Mouse (Mus musculus) kidney, embryonic 16.5 days (tissue): ENCODE results near the gene B4galt2. TPM values are rescaled to one million over a fixed set of nuclear protein-coding genes. Genes with fewer than 3 reads are reported as not detected.
A peak's percentile ranks its signal among the peaks of the same experiment; 100 is the strongest.

Source experiments
- ATAC-seq: fragments of 200-750 bp; cut with Nextera tagmentation; 2 replicates; pipeline ENCODE4 v1.8.0; 2017; ENCODE audit warnings: moderate TSS enrichment; ENCODE audit not compliant: low FRiP score, low TSS enrichment
- H3K27ac ChIP-seq: fragments of 300-500 bp; sonication (generic); 2 replicates; pipeline ENCODE4 v1.5.1; 2014; ENCODE audit warnings: low read length
- H3K27me3 ChIP-seq: fragments of 300-500 bp; sonication (generic); 2 replicates; pipeline ENCODE4 v1.6.1; 2014; ENCODE audit warnings: low read length, control low read depth, mixed read lengths; ENCODE audit not compliant: insufficient read depth
- H3K36me3 ChIP-seq: fragments of 300-500 bp; sonication (generic); 2 replicates; pipeline ENCODE4 v1.6.1; 2014; ENCODE audit warnings: low read length, control low read depth, mixed read lengths; ENCODE audit not compliant: insufficient read depth
- H3K4me1 ChIP-seq: fragments of 300-500 bp; sonication (generic); 2 replicates; pipeline ENCODE4 v1.6.1; 2014; ENCODE audit warnings: low read length, control low read depth, mixed read lengths; ENCODE audit not compliant: insufficient read depth
- H3K4me2 ChIP-seq: fragments of 300-500 bp; sonication (generic); replicated peaks from 2 replicates; pipeline ENCODE4 v1.6.1; 2014; ENCODE audit warnings: low read depth, low read length
- H3K4me3 ChIP-seq: fragments of 300-500 bp; sonication (generic); 2 replicates; pipeline ENCODE4 v1.5.1; 2014; ENCODE audit warnings: mild to moderate bottlenecking, low read length
- H3K9ac ChIP-seq: fragments of 300-500 bp; sonication (generic); replicated peaks from 2 replicates; pipeline ENCODE4 v1.6.1; 2014; ENCODE audit warnings: low read length
- H3K9me3 ChIP-seq: fragments of 300-500 bp; sonication (generic); 2 replicates; pipeline ENCODE4 v1.6.1; 2016; ENCODE audit warnings: low read length, control low read depth
- WGBS: fragments of 180-500 bp; shearing (Covaris S2); extraction: QIAGEN DNeasy Blood & Tissue Kit; methylation state at CpG from one replicate; pipeline ENCODE4 v1.1.7; 2014; 5-methylcytosine and 5-hydroxymethylcytosine counted together
- polyA plus RNA-seq: library from polyadenylated mRNA; unstranded; fragments of >200 nt; fragmentation: Nextera tagmentation; extraction: Ambion mirVana; gene quantifications from 2 replicates; pipeline ENCODE4 v1.2.1, GENCODE M21; 2015

Gene B4galt2
- polyA plus RNA-seq, 1 experiment from 2014 or later: 18.0 TPM

DNA sequence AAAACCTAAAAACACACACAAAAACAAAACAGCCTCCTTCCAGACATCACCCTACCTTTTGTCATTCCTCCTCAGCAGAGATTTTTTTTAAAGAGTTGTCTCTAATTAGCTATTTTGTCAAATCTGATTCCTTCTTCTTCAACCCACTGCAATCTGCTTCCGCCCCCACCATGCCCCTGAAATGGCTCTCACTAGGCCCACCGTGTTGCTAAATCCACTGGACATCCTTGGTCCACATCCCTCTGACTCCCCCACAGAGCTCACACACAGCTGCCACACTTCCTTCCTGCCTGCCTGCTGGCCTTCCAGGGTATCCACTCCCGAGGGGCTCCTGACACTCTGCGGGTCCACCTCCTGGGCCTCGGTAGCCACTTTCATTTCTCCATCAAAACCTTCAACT is 4.6 kb downstream of the B4galt2 start:
- Histone ChIP-seq H3K27me3 (no peaks in the 10 kb centered on the region), H3K4me2 (no peak overlapping the region), H3K9ac (no peak overlapping the region), H3K9me3 (no peaks in the 10 kb centered on the region), H3K4me3 (no peak overlapping the region), H3K36me3 (peaks cover 15% of the 10 kb centered on the region), H3K27ac (no peak overlapping the region), H3K4me1 (peaks cover 19% of the 10 kb centered on the region)
- ATAC-seq: no peak
- WGBS: 50% methylated on average over 5 of the region's 5 CpGs

DNA sequence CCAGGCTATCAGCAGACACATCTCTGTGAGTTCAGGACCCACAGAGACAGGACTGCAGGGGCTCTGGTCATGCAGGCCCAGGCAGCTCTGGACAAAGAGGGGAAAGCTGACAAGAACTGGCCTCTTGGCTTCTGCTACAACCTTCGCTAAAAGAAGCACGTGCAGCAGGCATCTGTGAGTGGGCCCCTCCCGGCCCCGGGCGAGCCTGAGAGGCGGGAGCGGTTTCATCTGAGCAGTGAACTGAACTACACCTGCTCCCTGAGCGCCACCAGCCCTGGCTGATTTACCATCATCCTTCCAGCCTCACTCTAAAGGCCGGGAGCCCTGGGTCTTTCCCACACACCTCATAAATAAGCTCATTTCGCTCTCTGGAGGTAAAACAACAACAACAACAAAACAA is 5.0 kb downstream of the B4galt2 start:
- Histone ChIP-seq H3K4me2 (no peak overlapping the region), H3K27me3 (no peaks in the 10 kb centered on the region), H3K9me3 (no peaks in the 10 kb centered on the region), H3K4me1 (peaks cover 15% of the 10 kb centered on the region), H3K27ac (no peak overlapping the region), H3K9ac (no peak overlapping the region), H3K36me3 (peaks cover 19% of the 10 kb centered on the region), H3K4me3 (no peak overlapping the region)
- ATAC-seq: no peak
- 27% methylated on average over 10 of the region's 10 CpGs for WGBS

DNA sequence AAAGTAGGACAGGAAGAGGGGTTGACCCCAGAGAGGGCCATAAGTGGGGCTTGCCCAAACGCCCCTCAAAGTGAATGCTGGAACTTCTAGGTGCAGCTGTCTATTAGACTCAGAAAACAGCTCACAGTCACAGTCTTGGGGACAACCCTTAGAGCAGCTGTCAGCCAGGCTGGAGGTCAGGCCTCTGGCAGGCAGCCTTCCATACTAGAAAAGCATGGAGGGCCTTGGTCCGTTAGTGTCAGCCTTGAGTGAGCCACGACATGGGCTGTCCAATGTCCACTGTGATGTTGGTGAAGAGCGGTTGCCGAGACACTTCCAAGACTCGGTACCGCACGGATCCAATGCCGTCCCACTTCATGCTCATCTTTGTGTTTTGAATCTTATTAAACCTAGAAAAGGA is 9.7 kb downstream of the B4galt2 start:
- no peak overlapping the region for H3K9ac ChIP-seq
- H3K27ac ChIP-seq: no peak overlapping the region
- H3K9me3 ChIP-seq: no peaks in the 10 kb centered on the region
- H3K27me3 ChIP-seq: no peaks in the 10 kb centered on the region
- no peak for ATAC-seq
- WGBS: 90% methylated on average over 9 of the region's 9 CpGs
- H3K4me3 ChIP-seq: no peak overlapping the region
- peaks cover 16% of the 10 kb centered on the region for H3K36me3 ChIP-seq
- H3K4me1 ChIP-seq: peaks cover 17% of the 10 kb centered on the region
- H3K4me2 ChIP-seq: no peak overlapping the region

DNA sequence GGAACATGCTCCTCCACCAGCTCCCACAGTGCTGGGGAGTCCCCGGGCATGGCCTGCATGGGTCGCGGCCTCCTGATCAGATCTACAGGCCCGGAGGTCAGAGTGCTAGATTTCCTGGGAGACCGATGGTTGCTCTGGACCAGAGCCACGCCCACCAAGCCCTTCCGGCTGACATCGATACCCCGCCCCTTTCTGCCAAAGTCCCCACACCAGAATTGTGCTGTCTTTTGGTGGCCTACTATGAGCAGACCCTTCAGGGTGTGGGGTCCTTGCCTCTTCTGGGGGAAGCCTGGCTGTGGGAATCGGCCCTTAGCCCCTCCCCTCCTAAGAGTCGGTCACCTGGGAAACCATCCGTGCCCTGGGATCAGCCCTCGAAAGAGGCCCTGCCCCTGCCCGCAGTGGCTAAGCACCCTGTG is 10.8 kb downstream of the B4galt2 start, which contains the start of gene Ccdc24:
Ccdc24 (minus strand) TSS at position 87 of the 416 bp plus-strand sequence.
- Histone ChIP-seq H3K36me3 (peaks cover 16% of the 10 kb centered on the region; the same call in 1 of the 2 replicates), H3K27me3 (no peaks in the 10 kb centered on the region), H3K9ac (peak within 1 kb of the TSS; percentile 60; the same call in 1 of the 2 replicates), H3K4me1 (peaks cover 13% of the 10 kb centered on the region), H3K27ac (peak within 1 kb of the TSS; percentile 45; the same call in 1 of the 2 replicates), H3K4me3 (peak within 1 kb of the TSS; percentile 41), H3K4me2 (peak within 1 kb of the TSS; percentile 59), H3K9me3 (no peaks in the 10 kb centered on the region)
- peak; percentile 43; the same call in 1 of the 2 replicates for ATAC-seq
- 5% methylated on average over 14 of the region's 14 CpGs for WGBS

DNA sequence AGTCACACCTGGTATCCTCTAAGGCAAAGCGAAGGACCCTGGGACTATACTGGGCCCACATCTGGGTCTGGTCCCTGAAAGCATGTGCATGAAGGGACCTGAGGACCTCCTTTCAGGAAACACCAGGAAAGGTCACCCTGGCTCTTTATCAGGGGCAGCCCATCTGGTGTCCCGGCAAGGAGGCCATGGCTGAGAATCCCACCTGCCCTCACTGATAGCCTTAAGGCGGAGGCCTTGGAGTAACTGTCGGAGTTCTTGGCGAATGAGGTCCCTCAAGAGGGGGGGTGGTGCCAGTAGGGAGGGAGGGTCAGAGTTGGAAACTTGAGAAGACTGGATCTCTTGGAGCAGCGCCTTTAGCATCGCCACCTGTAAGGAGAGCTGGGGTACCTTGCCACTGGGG is 11.5 kb downstream of the B4galt2 start:
- H3K9ac ChIP-seq: no peak overlapping the region
- H3K9me3 ChIP-seq: no peaks in the 10 kb centered on the region
- H3K4me3 ChIP-seq: no peak overlapping the region
- whole genome bisulfite sequencing: 42% methylated on average over 7 of the region's 7 CpGs
- no peak overlapping the region for H3K27ac ChIP-seq
- no peaks in the 10 kb centered on the region for H3K27me3 ChIP-seq
- no peak; the same call in 1 of the 2 replicates for ATAC-seq
- H3K4me1 ChIP-seq: peaks cover 13% of the 10 kb centered on the region
- H3K36me3 ChIP-seq: peaks cover 16% of the 10 kb centered on the region; the same call in 1 of the 2 replicates
- H3K4me2 ChIP-seq: peak overlapping the region; percentile 59

DNA sequence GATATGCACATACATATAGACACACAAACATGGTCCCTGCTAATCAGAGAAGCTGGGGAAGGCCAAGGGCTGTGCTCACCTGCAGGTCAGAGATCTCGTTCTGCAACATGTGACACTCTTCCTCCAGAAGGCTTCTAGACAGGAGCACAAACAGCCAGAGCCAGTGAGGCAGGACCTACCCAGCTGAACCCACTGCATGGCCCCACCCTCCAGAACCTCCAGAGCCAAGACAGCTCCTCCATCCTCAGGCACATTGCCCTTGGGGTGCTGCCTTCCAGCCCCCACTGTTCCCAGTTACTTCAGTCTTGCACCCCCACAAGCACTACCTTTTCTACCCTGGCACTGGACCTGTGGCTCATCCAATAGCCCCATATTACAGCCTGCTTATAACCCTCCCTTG is 12.8 kb downstream of the B4galt2 start:
- Histone ChIP-seq H3K27me3 (no peaks in the 10 kb centered on the region), H3K4me2 (no peak overlapping the region), H3K4me3 (no peak overlapping the region), H3K27ac (no peak overlapping the region), H3K36me3 (peaks cover 11% of the 10 kb centered on the region; the same call in 1 of the 2 replicates), H3K9me3 (no peaks in the 10 kb centered on the region), H3K4me1 (peaks cover 23% of the 10 kb centered on the region), H3K9ac (no peak overlapping the region)
- ATAC-seq: no peak
- WGBS: 36% methylated on average over 1 of the region's 1 CpGs

DNA sequence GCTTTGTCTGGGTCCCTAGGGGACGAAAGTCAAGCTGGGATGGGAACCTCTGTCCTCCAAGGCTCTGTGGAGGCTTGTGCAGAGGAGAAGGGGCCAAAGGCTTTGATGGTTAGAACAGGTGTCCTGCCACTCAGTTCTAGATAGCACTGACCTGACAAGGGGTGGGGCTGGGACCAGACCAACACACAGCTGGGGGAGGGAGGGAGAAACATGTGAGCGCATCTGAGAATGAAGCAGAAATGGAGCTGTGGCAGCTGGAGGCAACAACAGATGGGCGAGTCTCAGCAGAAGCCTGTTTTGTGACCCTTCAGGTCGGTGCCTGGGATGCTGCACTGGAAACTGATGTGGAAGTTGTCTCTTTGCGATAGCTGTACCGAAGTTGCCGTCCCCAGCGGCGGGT is 14.0 kb downstream of the B4galt2 start:
- no peak for ATAC-seq
- 66% methylated on average over 9 of the region's 9 CpGs for WGBS
- peaks cover 5% of the 10 kb centered on the region; the same call in 1 of the 2 replicates for H3K36me3 ChIP-seq
- no peaks in the 10 kb centered on the region for H3K9me3 ChIP-seq
- peaks cover 24% of the 10 kb centered on the region for H3K4me1 ChIP-seq
- H3K27ac ChIP-seq: no peak overlapping the region
- H3K27me3 ChIP-seq: no peaks in the 10 kb centered on the region
- H3K9ac ChIP-seq: no peak overlapping the region
- no peak overlapping the region for H3K4me2 ChIP-seq
- H3K4me3 ChIP-seq: no peak overlapping the region

DNA sequence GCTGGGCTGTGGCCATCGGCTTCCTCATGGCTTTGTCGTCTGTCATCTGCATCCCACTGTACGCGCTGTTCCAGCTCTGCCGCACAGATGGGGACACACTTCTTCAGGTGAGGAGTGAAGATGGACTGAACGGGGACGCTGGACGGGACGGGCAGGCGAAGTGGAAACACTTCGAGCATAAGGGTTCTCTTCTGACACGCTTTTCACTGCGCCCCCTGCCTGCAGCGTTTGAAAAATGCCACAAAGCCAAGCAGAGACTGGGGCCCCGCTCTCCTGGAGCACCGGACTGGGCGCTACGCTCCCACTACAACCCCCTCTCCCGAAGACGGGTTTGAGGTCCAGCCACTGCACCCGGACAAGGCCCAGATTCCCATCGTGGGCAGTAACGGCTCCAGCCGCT is 15.5 kb downstream of the B4galt2 start:
- no peak for ATAC-seq
- Histone ChIP-seq H3K4me1 (peaks cover 21% of the 10 kb centered on the region), H3K9ac (no peak overlapping the region), H3K27ac (no peak overlapping the region), H3K4me2 (peak overlapping the region; percentile 28; the same call in 1 of the 2 replicates), H3K27me3 (no peaks in the 10 kb centered on the region), H3K9me3 (no peaks in the 10 kb centered on the region), H3K4me3 (no peak overlapping the region), H3K36me3 (no peaks in the 10 kb centered on the region)
- WGBS: 15% methylated on average over 24 of the region's 24 CpGs

DNA sequence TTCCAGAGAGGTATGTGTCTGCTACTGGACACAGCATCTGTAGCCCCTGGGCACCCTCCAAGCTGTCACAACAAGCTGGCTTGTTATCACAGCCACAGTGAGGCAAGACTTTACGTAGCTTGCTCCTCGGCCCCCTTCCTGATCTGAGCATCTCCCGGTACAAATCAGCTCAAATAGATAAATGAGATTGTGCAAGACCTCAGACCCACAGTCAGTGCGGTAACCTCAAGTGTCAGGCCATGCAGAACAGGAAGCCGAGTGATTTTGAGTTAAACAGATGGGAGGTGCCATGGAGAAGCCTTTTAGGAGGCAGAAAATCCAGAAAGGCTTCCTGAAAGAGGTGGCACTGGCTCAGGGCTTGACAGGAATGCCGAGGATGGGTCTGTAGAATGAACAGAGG is 16.3 kb downstream of the B4galt2 start:
- Histone ChIP-seq H3K4me3 (no peak overlapping the region), H3K9ac (no peak overlapping the region), H3K4me2 (no peak overlapping the region), H3K4me1 (peaks cover 13% of the 10 kb centered on the region), H3K36me3 (no peaks in the 10 kb centered on the region), H3K27ac (no peak overlapping the region), H3K27me3 (no peaks in the 10 kb centered on the region), H3K9me3 (no peaks in the 10 kb centered on the region)
- ATAC-seq: no peak
- 66% methylated on average over 6 of the region's 6 CpGs for WGBS

DNA sequence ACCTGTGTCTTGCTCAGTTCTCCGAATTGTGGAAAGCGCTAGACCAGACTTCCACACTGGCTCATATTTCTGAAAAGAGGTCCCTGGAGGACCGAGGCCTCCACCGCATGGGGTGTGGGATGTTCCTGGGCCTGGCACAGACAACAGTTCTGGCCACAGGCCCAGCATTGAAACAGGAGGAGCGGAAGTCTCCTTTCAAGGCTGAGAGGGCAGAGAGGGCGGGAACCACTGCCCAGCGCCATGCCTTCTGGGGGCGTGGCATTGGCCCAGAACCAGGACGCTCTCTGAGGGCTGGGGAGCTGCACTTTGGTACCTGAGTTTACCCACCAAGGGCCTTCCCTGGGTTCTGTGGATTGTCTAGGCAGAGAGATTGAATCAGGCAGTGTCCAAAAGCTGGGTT is 17.2 kb downstream of the B4galt2 start:
- H3K36me3 ChIP-seq: no peaks in the 10 kb centered on the region
- H3K9ac ChIP-seq: peak overlapping the region; percentile 12; the same call in 1 of the 2 replicates
- H3K9me3 ChIP-seq: no peaks in the 10 kb centered on the region
- H3K4me1 ChIP-seq: peaks cover 11% of the 10 kb centered on the region
- H3K4me3 ChIP-seq: no peak overlapping the region
- H3K4me2 ChIP-seq: no peak overlapping the region
- no peaks in the 10 kb centered on the region for H3K27me3 ChIP-seq
- ATAC-seq: peak; percentile 81
- WGBS: 25% methylated on average over 9 of the region's 9 CpGs
- H3K27ac ChIP-seq: peak overlapping the region; percentile 81
